Mouse (Mus musculus) liver, postnatal 0 days (tissue): ENCODE results near the gene Wdtc1.

ENCODE experiments used
- CTCF ChIP-seq: sonication (generic); IDR thresholded peaks from 2 replicates; pipeline ENCODE4 v1.5.1; 2016; ENCODE audit warnings: antibody characterized with exemption, low read depth
- EP300 ChIP-seq: IDR thresholded peaks from 2 replicates; pipeline ENCODE4 v1.6.1; 2016; ENCODE audit warnings: antibody characterized with exemption, low read depth, mild to moderate bottlenecking

- TF ChIP-seq CTCF = no peak
- TF ChIP-seq EP300 = no peak
Measured at GRCm38 (mm10) chr4:133261641-133262374, 91.5 kb downstream of the Wdtc1 start.
